In genomic region chr2:102864036-102864435, GRCm38 (mm10) we compare ENCODE assay signal across 20 mouse cellular contexts.
"Had no signal": no experiment of that assay in that cellular context is flagged by ENCODE, and none has a peak within 500 bp of the region (broad histone marks: within the 10 kb centered on the region; RNA-seq: fewer than 3 reads in every experiment).

No protein-coding gene starts in this region.

- DNase-seq: kidney, adult 8-10 months; kidney, postnatal 10 days; kidney, postnatal 36 days; liver; lung, adult 2 months; lung, postnatal 14 days; lung, postnatal 4 days; right cerebral cortex, postnatal 25 days; spleen, adult 18-20 months; thymus, postnatal 25 days had no signal

- H3K4me3 ChIP-seq: kidney, embryonic 15.5 days; limb, embryonic 10.5 days; limb, embryonic 13.5 days; liver, embryonic 12.5 days; liver, embryonic 15.5 days; midbrain, embryonic 12.5 days; midbrain, embryonic 15.5 days; myocyte; neural tube, embryonic 13.5 days; stomach, embryonic 15.5 days had no signal

- H3K27ac ChIP-seq: kidney, embryonic 15.5 days; limb, embryonic 10.5 days; limb, embryonic 13.5 days; liver, embryonic 12.5 days; liver, embryonic 15.5 days; midbrain, embryonic 12.5 days; midbrain, embryonic 15.5 days; neural tube, embryonic 13.5 days; stomach, embryonic 15.5 days had no signal

- H3K9me3 ChIP-seq: kidney, embryonic 15.5 days; limb, embryonic 10.5 days; limb, embryonic 13.5 days; liver, embryonic 12.5 days; liver, embryonic 15.5 days; midbrain, embryonic 12.5 days; midbrain, embryonic 15.5 days; neural tube, embryonic 13.5 days; stomach, embryonic 15.5 days had no signal

- H3K4me2 ChIP-seq: kidney, embryonic 15.5 days; limb, embryonic 13.5 days; liver, embryonic 12.5 days; liver, embryonic 15.5 days; midbrain, embryonic 12.5 days; midbrain, embryonic 15.5 days; neural tube, embryonic 13.5 days; stomach, embryonic 15.5 days had no signal

- H3K36me3 ChIP-seq: kidney, embryonic 15.5 days; limb, embryonic 10.5 days; limb, embryonic 13.5 days; midbrain, embryonic 12.5 days; midbrain, embryonic 15.5 days; neural tube, embryonic 13.5 days; stomach, embryonic 15.5 days had no signal

- H3K27me3 ChIP-seq: kidney, embryonic 15.5 days; limb, embryonic 13.5 days; liver, embryonic 12.5 days; liver, embryonic 15.5 days; midbrain, embryonic 12.5 days; midbrain, embryonic 15.5 days; neural tube, embryonic 13.5 days; stomach, embryonic 15.5 days had no signal

- ATAC-seq: liver, embryonic 12.5 days; midbrain, embryonic 15.5 days had no signal

- H3K4me1 ChIP-seq: limb, embryonic 10.5 days; limb, embryonic 13.5 days; midbrain, embryonic 15.5 days; neural tube, embryonic 13.5 days had no signal

- H3K9ac ChIP-seq: kidney, embryonic 15.5 days; limb, embryonic 13.5 days; liver, embryonic 12.5 days; liver, embryonic 15.5 days; midbrain, embryonic 12.5 days; midbrain, embryonic 15.5 days; neural tube, embryonic 13.5 days; stomach, embryonic 15.5 days had no signal
